Mouse (Mus musculus): ENCODE data around the gene Rilpl1. TPM values are rescaled to one million over a fixed set of nuclear protein-coding genes. Genes with fewer than 3 reads are reported as not detected.

Rilpl1 gene
- polyA plus RNA-seq, 1 experiment from 2014 or later: 26.1 TPM

- H3K9me3 ChIP-seq (ENCODE audit: control insufficient read depth, low read length): no peaks in the 10 kb centered on the region
- H3K4me2 ChIP-seq (replicated peaks; ENCODE audit: low read depth, low read length): peak overlapping the region; percentile 68
- H3K9ac ChIP-seq (ENCODE audit: low read depth, low read length): peak overlapping the region; percentile 98
- 6% methylated on average over 48 of the region's 66 CpGs for WGBS
- peak; percentile 83 for ATAC-seq (ENCODE audit: low FRiP score, low TSS enrichment)
- peak overlapping the region; percentile 89 for H3K4me3 ChIP-seq (ENCODE audit: low read length)
- H3K4me1 ChIP-seq (ENCODE audit: control insufficient read depth, insufficient read depth, low read length): peaks cover 19% of the 10 kb centered on the region
- H3K27me3 ChIP-seq (ENCODE audit: control insufficient read depth, insufficient read depth, low read length): no peaks in the 10 kb centered on the region
- H3K27ac ChIP-seq (ENCODE audit: low read depth, low read length): peak overlapping the region; percentile 74; the same call in 1 of the 2 replicates
- peaks cover 29% of the 10 kb centered on the region for H3K36me3 ChIP-seq (ENCODE audit: control insufficient read depth, insufficient read depth, low read length)
These were observed 86.3 kb downstream of the Rilpl1 start for GRCm38 (mm10) chr5:124444661-124445561.

GRCm38 (mm10) chr5:124444208-124444607, 87.0 kb downstream of the Rilpl1 start:
- no peaks in the 10 kb centered on the region for H3K9me3 ChIP-seq (ENCODE audit: control insufficient read depth, low read length)
- peak overlapping the region; percentile 68; the same call in 1 of the 2 replicates for H3K4me2 ChIP-seq (replicated peaks; ENCODE audit: low read depth, low read length)
- 71% methylated on average over 3 of the region's 3 CpGs for WGBS
- no peaks in the 10 kb centered on the region for H3K27me3 ChIP-seq (ENCODE audit: control insufficient read depth, insufficient read depth, low read length)
- H3K4me1 ChIP-seq (ENCODE audit: control insufficient read depth, insufficient read depth, low read length): peaks cover 20% of the 10 kb centered on the region
- no peak overlapping the region for H3K27ac ChIP-seq (ENCODE audit: low read depth, low read length)
- no peak overlapping the region for H3K9ac ChIP-seq (ENCODE audit: low read depth, low read length)
- ATAC-seq (ENCODE audit: low FRiP score, low TSS enrichment): no peak
- H3K4me3 ChIP-seq (ENCODE audit: low read length): no peak overlapping the region; the same call in 1 of the 2 replicates
- peaks cover 22% of the 10 kb centered on the region for H3K36me3 ChIP-seq (ENCODE audit: control insufficient read depth, insufficient read depth, low read length)

Other genes starting within 250 kb of the Rilpl1 start
- 11.8 and 20.8 TPM in 2 replicates for gene Mphosph9, start 203.4 kb downstream of the Rilpl1 start, polyA plus RNA-seq (2014; fragmentation: Nextera tagmentation; extraction: Ambion mirVana)
- 12.5 and 13.2 TPM in 2 replicates for gene 2810006K23Rik, start 203.3 kb downstream of the Rilpl1 start, polyA plus RNA-seq (2014; fragmentation: Nextera tagmentation; extraction: Ambion mirVana)
- gene Cdk2ap1, start 168.3 kb downstream of the Rilpl1 start, polyA plus RNA-seq (2014; fragmentation: Nextera tagmentation; extraction: Ambion mirVana): 62.3 and 87.0 TPM in 2 replicates
- gene Sbno1, start 105.4 kb downstream of the Rilpl1 start, polyA plus RNA-seq (2014; fragmentation: Nextera tagmentation; extraction: Ambion mirVana): 66.3 and 102 TPM in 2 replicates
- gene Kmt5a, start 91.5 kb downstream of the Rilpl1 start, polyA plus RNA-seq (2014; fragmentation: Nextera tagmentation; extraction: Ambion mirVana): 54.7 and 58.6 TPM in 2 replicates
- 29.4 and 31.7 TPM in 2 replicates for gene Rilpl2, start 53.0 kb downstream of the Rilpl1 start, polyA plus RNA-seq (2014; fragmentation: Nextera tagmentation; extraction: Ambion mirVana)
- gene Snrnp35, start 48.3 kb downstream of the Rilpl1 start, polyA plus RNA-seq (2014; fragmentation: Nextera tagmentation; extraction: Ambion mirVana): 12.8 and 23.8 TPM in 2 replicates
- gene Tmed2, start 9.3 kb upstream of the Rilpl1 start, polyA plus RNA-seq (2014; fragmentation: Nextera tagmentation; extraction: Ambion mirVana): 457 and 564 TPM in 2 replicates
- 14.0 and 17.3 TPM in 2 replicates for gene Ddx55, start 21.5 kb upstream of the Rilpl1 start, polyA plus RNA-seq (2014; fragmentation: Nextera tagmentation; extraction: Ambion mirVana)
- 84.8 and 85.1 TPM in 2 replicates for gene Eif2b1, start 47.7 kb upstream of the Rilpl1 start, polyA plus RNA-seq (2014; fragmentation: Nextera tagmentation; extraction: Ambion mirVana)
- gene Gtf2h3, start 47.7 kb upstream of the Rilpl1 start, polyA plus RNA-seq (2014; fragmentation: Nextera tagmentation; extraction: Ambion mirVana): 73.7 and 79.8 TPM in 2 replicates
- 28.4 and 51.6 TPM in 2 replicates for gene Atp6v0a2, start 97.2 kb upstream of the Rilpl1 start, polyA plus RNA-seq (2014; fragmentation: Nextera tagmentation; extraction: Ambion mirVana)
- gene Dnah10, start 193.7 kb upstream of the Rilpl1 start, polyA plus RNA-seq (2014; fragmentation: Nextera tagmentation; extraction: Ambion mirVana): 0.13 and 0.14 TPM in 2 replicates

All from kidney, embryonic 14.5 days (tissue).